Mouse (Mus musculus) inflammation-experienced regulatory T-cells, adult 6 months (primary cell): ENCODE data around the gene Hsh2d. TPM values are rescaled to one million over a fixed set of nuclear protein-coding genes. Genes with fewer than 3 reads are reported as not detected.

Source experiments
- ATAC-seq: one replicate; pipeline ENCODE4 v1.8.0; 2017
- polyA plus RNA-seq, 3 experiments: library from polyadenylated mRNA; unstranded; fragments of 100-300 nt; shearing (Covaris generic); gene quantifications; one replicate each; pipeline ENCODE4 v1.2.1; 2017

Gene Hsh2d
- polyA plus RNA-seq, result 10 to 100 TPM; 23.8 to 30.8 (median 24.6) TPM

GRCm38 (mm10) chr8:72189417-72190214 is at the start of gene Hsh2d:
Gene Hsh2d (plus strand): TSS chr8:72189638.
- peak; percentile 98 for ATAC-seq

- no peak for ATAC-seq
Measured at GRCm38 (mm10) chr8:72143256-72143824, 46.1 kb upstream of the Hsh2d start.

- peak; percentile 10 for ATAC-seq
Measured at GRCm38 (mm10) chr8:72144345-72144975, 45.0 kb upstream of the Hsh2d start.

GRCm38 (mm10) chr8:72145511-72145910 is 43.9 kb upstream of the Hsh2d start:
- no peak for ATAC-seq

GRCm38 (mm10) chr8:72146056-72146455 is 43.4 kb upstream of the Hsh2d start:
- ATAC-seq, result no peak

- no peak for ATAC-seq
Measured at GRCm38 (mm10) chr8:72146556-72146955, 42.9 kb upstream of the Hsh2d start.

GRCm38 (mm10) chr8:72147266-72147665 is 42.2 kb upstream of the Hsh2d start:
- ATAC-seq, result no peak

- no peak for ATAC-seq
Measured at GRCm38 (mm10) chr8:72149056-72149455, 40.4 kb upstream of the Hsh2d start.

- no peak for ATAC-seq
Measured at GRCm38 (mm10) chr8:72151418-72152078, 37.9 kb upstream of the Hsh2d start.

GRCm38 (mm10) chr8:72153382-72153781 is 36.1 kb upstream of the Hsh2d start:
- ATAC-seq, result no peak

- ATAC-seq, result no peak
Measured at GRCm38 (mm10) chr8:72158096-72158495, 31.3 kb upstream of the Hsh2d start.

- no peak for ATAC-seq
Measured at GRCm38 (mm10) chr8:72158726-72159125, 30.7 kb upstream of the Hsh2d start.

GRCm38 (mm10) chr8:72160007-72160406 is 29.4 kb upstream of the Hsh2d start:
- ATAC-seq, result no peak

- peak; percentile 89 for ATAC-seq
Measured at GRCm38 (mm10) chr8:72160707-72161697, 28.4 kb upstream of the Hsh2d start, which contains the start of gene Rab8a. Gene Rab8a (plus strand): TSS chr8:72161200.

- ATAC-seq, result no peak
Measured at GRCm38 (mm10) chr8:72162821-72163220, 26.6 kb upstream of the Hsh2d start.

- peak; percentile 96 for ATAC-seq
Measured at GRCm38 (mm10) chr8:72169098-72169668, 20.3 kb upstream of the Hsh2d start.

- peak; percentile 27 for ATAC-seq
Measured at GRCm38 (mm10) chr8:72169681-72170249, 19.7 kb upstream of the Hsh2d start.

- peak; percentile 76 for ATAC-seq
Measured at GRCm38 (mm10) chr8:72177346-72177925, 12.0 kb upstream of the Hsh2d start.

GRCm38 (mm10) chr8:72183554-72184202 is 5.8 kb upstream of the Hsh2d start:
- ATAC-seq, result no peak

GRCm38 (mm10) chr8:72187793-72188331 is 1.6 kb upstream of the Hsh2d start:
- no peak for ATAC-seq
